Mouse (Mus musculus) G1E (cell line): ENCODE data around the gene Atrip.

Experiments
- CTCF ChIP-seq: IDR thresholded peaks from 2 replicates; pipeline ENCODE4 v1.5.1; 2012; ENCODE audit warnings: low read depth, low read length, inconsistent platforms, mixed read lengths
- GATA1 ChIP-seq: IDR thresholded peaks from 2 replicates; pipeline ENCODE4 v1.6.1; 2012; ENCODE audit warnings: borderline replicate concordance, low read length, inconsistent platforms, mixed read lengths
- GATA2 ChIP-seq: IDR thresholded peaks from 2 replicates; pipeline ENCODE4 v1.6.1; 2012; ENCODE audit warnings: low read depth, low read length, inconsistent platforms, borderline replicate concordance
- POLR2AphosphoS5 ChIP-seq: IDR thresholded peaks from 2 replicates; pipeline ENCODE4 v1.6.1; 2012; ENCODE audit warnings: low read depth, low read length, inconsistent platforms; ENCODE audit not compliant: insufficient replicate concordance
- TAL1 ChIP-seq: conservative IDR thresholded peaks from 2 replicates; pipeline ENCODE4 v1.6.1; 2012; ENCODE audit warnings: low read depth, low read length, inconsistent platforms, mixed read lengths

- TF ChIP-seq CTCF (no peak), POLR2AphosphoS5 (no peak), GATA2 (no peak), GATA1 (no peak), TAL1 (no peak)
These were observed 20.7 kb upstream of the Atrip start for GRCm38 (mm10) chr9:109094553-109095136.
